Mouse (Mus musculus): ENCODE measurements around the gene Trmt10b.

GRCm38 (mm10) chr4:45311056-45311455 lies 14.1 kb downstream of the Trmt10b start:
- no peak for TF ChIP-seq CTCF (IDR thresholded peaks at IDR 0.05; ENCODE audit: low read depth)
- no peak for TF ChIP-seq EP300 (IDR thresholded peaks at IDR 0.05; ENCODE audit: low read depth)

Data from liver, embryonic 14.5 days (tissue).